Mouse (Mus musculus) T-cell, adult 2 months (primary cell): Measurements from ENCODE around the gene Alcam.

Source experiments
- DNase-seq: peaks from one replicate; pipeline ENCODE4 v3.0.0; 2022; ENCODE audit warnings: low spot score

Gene Alcam

GRCm38 (mm10) chr16:52443055-52443454, 10.8 kb downstream of the Alcam start:
- no peak for DNase-seq

- no peak for DNase-seq
Measured at GRCm38 (mm10) chr16:52439600-52439999, 14.3 kb downstream of the Alcam start.

GRCm38 (mm10) chr16:52439007-52439406, 14.9 kb downstream of the Alcam start:
- no peak for DNase-seq

GRCm38 (mm10) chr16:52438216-52438904, 15.5 kb downstream of the Alcam start:
- DNase-seq = no peak

GRCm38 (mm10) chr16:52433189-52433588, 20.7 kb downstream of the Alcam start:
- DNase-seq = no peak

GRCm38 (mm10) chr16:52432072-52432471, 21.8 kb downstream of the Alcam start:
- no peak for DNase-seq

GRCm38 (mm10) chr16:52431590-52431989, 22.3 kb downstream of the Alcam start:
- no peak for DNase-seq

GRCm38 (mm10) chr16:52430073-52430472, 23.8 kb downstream of the Alcam start:
- no peak for DNase-seq

- DNase-seq = no peak
Measured at GRCm38 (mm10) chr16:52429661-52430060, 24.2 kb downstream of the Alcam start.

- no peak for DNase-seq
Measured at GRCm38 (mm10) chr16:52428505-52428904, 25.4 kb downstream of the Alcam start.

- DNase-seq = peak; percentile 0
Measured at GRCm38 (mm10) chr16:52418568-52419158, 35.2 kb downstream of the Alcam start.

- DNase-seq = no peak
Measured at GRCm38 (mm10) chr16:52417982-52418381, 35.9 kb downstream of the Alcam start.

GRCm38 (mm10) chr16:52417146-52417545, 36.7 kb downstream of the Alcam start:
- DNase-seq = no peak

GRCm38 (mm10) chr16:52413714-52414113, 40.2 kb downstream of the Alcam start:
- no peak for DNase-seq

- DNase-seq = no peak
Measured at GRCm38 (mm10) chr16:52406072-52406471, 47.8 kb downstream of the Alcam start.

- no peak for DNase-seq
Measured at GRCm38 (mm10) chr16:52405272-52405671, 48.6 kb downstream of the Alcam start.

- DNase-seq = no peak
Measured at GRCm38 (mm10) chr16:52399112-52399511, 54.8 kb downstream of the Alcam start.

- no peak for DNase-seq
Measured at GRCm38 (mm10) chr16:52386781-52387300, 67.0 kb downstream of the Alcam start.

- no peak for DNase-seq
Measured at GRCm38 (mm10) chr16:52383456-52384185, 70.3 kb downstream of the Alcam start.

- DNase-seq = no peak
Measured at GRCm38 (mm10) chr16:52378811-52379597, 74.9 kb downstream of the Alcam start.

- DNase-seq = no peak
Measured at GRCm38 (mm10) chr16:52376827-52377226, 77.0 kb downstream of the Alcam start.

- DNase-seq = no peak
Measured at GRCm38 (mm10) chr16:52371956-52372355, 81.9 kb downstream of the Alcam start.
